Comparison of ENCODE assay signal across 12 mouse cellular contexts in genomic region chr4:41495850-41496249, GRCm38 (mm10). TPM values are rescaled to one million over a fixed set of nuclear protein-coding genes. Genes with fewer than 3 reads are reported as not detected.
DNase-seq lines count a peak whose midpoint lies in the region; ATAC-seq lines count a peak whose summit lies in the region.
"Had no signal": no experiment of that assay in that cellular context is flagged by ENCODE, and none has a peak within 500 bp of the region (broad histone marks: within the 10 kb centered on the region; RNA-seq: fewer than 3 reads in every experiment).

No protein-coding gene starts in this region.

- no peak overlapping the region for H3K4me3 ChIP-seq in heart, embryonic 11.5 days (ENCODE audit: low read depth, low read length)
- no peak overlapping the region for H3K4me3 ChIP-seq in midbrain, embryonic 13.5 days (replicated peaks)
- H3K4me3 ChIP-seq: erythroblast, embryonic 14.5 days; neural tube, embryonic 13.5 days had no signal

- H3K9me3 ChIP-seq in heart, embryonic 11.5 days (replicated peaks; ENCODE audit: control insufficient read depth, low read length), result no peaks in the 10 kb centered on the region
- H3K9me3 ChIP-seq in midbrain, embryonic 13.5 days, result no peaks in the 10 kb centered on the region
- H3K9me3 ChIP-seq: neural tube, embryonic 13.5 days had no signal

- peak; percentile 92 for DNase-seq in heart, adult 11 months
- peak; percentile 67 to 86 for DNase-seq in left cerebral cortex, postnatal 14 days (ENCODE audit: low spot score in 2 of 2)
- DNase-seq in left cerebral cortex, adult 18-20 months (ENCODE audit: low spot score in 2 of 2), result no peak
- DNase-seq in layer of hippocampus, adult 9-11 months, result peak; percentile 50
- DNase-seq in urinary bladder, postnatal 25 days (ENCODE audit: low spot score), result no peak
- no peak for DNase-seq in B cell, adult 2 months
- DNase-seq: cerebellum, adult 18-20 months had no signal

- H3K4me1 ChIP-seq in heart, embryonic 11.5 days (ENCODE audit: control insufficient read depth, insufficient read depth, low read length), result peaks cover 16% of the 10 kb centered on the region; the same call in 1 of the 2 replicates
- H3K4me1 ChIP-seq in midbrain, embryonic 13.5 days (replicated peaks), result peaks cover 24% of the 10 kb centered on the region

- H3K27ac ChIP-seq in heart, embryonic 11.5 days (ENCODE audit: low read depth, low read length), result no peak overlapping the region
- no peak overlapping the region for H3K27ac ChIP-seq in midbrain, embryonic 13.5 days
- H3K27ac ChIP-seq: macrophage; neural tube, embryonic 13.5 days had no signal

- no peak overlapping the region for H3K4me2 ChIP-seq in heart, embryonic 11.5 days
- no peak overlapping the region for H3K4me2 ChIP-seq in midbrain, embryonic 13.5 days (replicated peaks)
- H3K4me2 ChIP-seq: neural tube, embryonic 13.5 days had no signal

- no peaks in the 10 kb centered on the region for H3K36me3 ChIP-seq in heart, embryonic 11.5 days (ENCODE audit: control insufficient read depth, insufficient read depth, low read length)
- 0 out of 2 replicates have a peak, but pooled peaks cover 6% of the 10 kb centered on the region for H3K36me3 ChIP-seq in midbrain, embryonic 13.5 days
- H3K36me3 ChIP-seq: neural tube, embryonic 13.5 days had no signal

- WGBS in heart, embryonic 11.5 days (ENCODE audit: insufficient replicate concordance), result 86% methylated on average over 11 of the region's 11 CpGs
- 87% methylated on average over 11 of the region's 11 CpGs for WGBS in midbrain, embryonic 13.5 days

- H3K27me3 ChIP-seq in heart, embryonic 11.5 days (ENCODE audit: control insufficient read depth, insufficient read depth, low read length), result peaks cover 57% of the 10 kb centered on the region
- H3K27me3 ChIP-seq in midbrain, embryonic 13.5 days, result peaks cover 53% of the 10 kb centered on the region

- ATAC-seq in heart, embryonic 11.5 days (replicated peaks; ENCODE audit: insufficient number of reproducible peaks, low FRiP score, low TSS enrichment), result no peak
- ATAC-seq in midbrain, embryonic 13.5 days, result 0 out of 2 replicates have a peak, but pooled peaks have one; percentile 7

- intact Hi-C loops in left cerebral cortex, postnatal 14 days (cut with DNase I), result no loop called here

- no peak overlapping the region for H3K9ac ChIP-seq in heart, embryonic 11.5 days (ENCODE audit: low read depth, low read length)
- H3K9ac ChIP-seq in midbrain, embryonic 13.5 days (replicated peaks), result no peak overlapping the region
- H3K9ac ChIP-seq: neural tube, embryonic 13.5 days had no signal

RNA-seq across cellular contexts. Expression of gene AI464131, which starts 7.0 kb away (rescaled TPM):
- 2.9 and 3.2 TPM in 2 replicates for polyA plus RNA-seq in heart, embryonic 11.5 days (2014; fragmentation: Nextera tagmentation; extraction: Ambion mirVana)
- total RNA-seq in left cerebral cortex, postnatal 14 days (2021), result 10 to 100 TPM; 42.6 to 44.7 TPM
- total RNA-seq in left cerebral cortex, adult 18-20 months (2021), result 10 to 100 TPM; 23.5 to 24.3 TPM
- 5.5 and 5.7 TPM in 2 replicates for polyA plus RNA-seq in midbrain, embryonic 13.5 days (2015; fragmentation: Nextera tagmentation; extraction: Ambion mirVana)
- polyA plus RNA-seq: erythroblast, embryonic 14.5 days had no signal

RNA-seq across cellular contexts. Expression of gene 1110017D15Rik, which starts 21.3 kb away (rescaled TPM):
- not detected in 2 replicates for polyA plus RNA-seq in heart, embryonic 11.5 days (2014; fragmentation: Nextera tagmentation; extraction: Ambion mirVana)
- 1 to 10 TPM; 8.7 TPM for total RNA-seq in left cerebral cortex, postnatal 14 days (2021)
- total RNA-seq in left cerebral cortex, adult 18-20 months (2021), result 1 to 10 TPM; 5.1 to 5.7 TPM
- polyA plus RNA-seq in midbrain, embryonic 13.5 days (2015; fragmentation: Nextera tagmentation; extraction: Ambion mirVana), result 8.3 and 8.5 TPM in 2 replicates
- polyA plus RNA-seq: erythroblast, embryonic 14.5 days had no signal

RNA-seq across cellular contexts. Expression of gene Nudt2, which starts 30.9 kb away (rescaled TPM):
- 45.0 and 46.4 TPM in 2 replicates for polyA plus RNA-seq in heart, embryonic 11.5 days (2014; fragmentation: Nextera tagmentation; extraction: Ambion mirVana)
- 10 to 100 TPM; 24.5 to 31.0 TPM for total RNA-seq in left cerebral cortex, postnatal 14 days (2021)
- 10 to 100 TPM; 31.9 to 33.9 TPM for total RNA-seq in left cerebral cortex, adult 18-20 months (2021)
- 62.0 and 62.7 TPM in 2 replicates for polyA plus RNA-seq in midbrain, embryonic 13.5 days (2015; fragmentation: Nextera tagmentation; extraction: Ambion mirVana)

RNA-seq across cellular contexts. Expression of gene Kif24, which starts 31.2 kb away (rescaled TPM):
- 3.7 and 6.6 TPM in 2 replicates for polyA plus RNA-seq in heart, embryonic 11.5 days (2014; fragmentation: Nextera tagmentation; extraction: Ambion mirVana)
- 1 to 10 TPM; 1.4 to 1.5 TPM for total RNA-seq in left cerebral cortex, postnatal 14 days (2021)
- 1 to 10 TPM in 1 of 2 experiments, under 1 TPM in 1; 0.49 to 1.2 TPM for total RNA-seq in left cerebral cortex, adult 18-20 months (2021)
- polyA plus RNA-seq in midbrain, embryonic 13.5 days (2015; fragmentation: Nextera tagmentation; extraction: Ambion mirVana), result 5.2 and 6.3 TPM in 2 replicates

Comparison
In these comparisons a context has a peak if more than half of its experiments do, and no peak if none do; other contexts are left out.
1. DNase-seq: peak in heart, adult 11 months (single experiment), left cerebral cortex, postnatal 14 days (2 of 2) and layer of hippocampus, adult 9-11 months (single experiment); none in left cerebral cortex, adult 18-20 months (0 of 2), urinary bladder, postnatal 25 days (single experiment) and B cell, adult 2 months (0 of 2).